Mouse (Mus musculus) neural tube, embryonic 10.5 days (tissue): ENCODE results near the gene Kif5c.

Experiments used
- DNase-seq: peaks from one replicate; pipeline ENCODE4 v3.0.0-alpha.2; 2017; ENCODE audit warnings: low spot score; ENCODE audit errors: extremely low spot score

Kif5c gene

GRCm38 (mm10) chr2:49661348-49661747 is 42.2 kb downstream of the Kif5c start:
- no peak for DNase-seq

- no peak for DNase-seq
These were observed 42.8 kb downstream of the Kif5c start for GRCm38 (mm10) chr2:49661872-49662271.

- no peak for DNase-seq
These were observed 52.8 kb downstream of the Kif5c start for GRCm38 (mm10) chr2:49671753-49672500.

- no peak for DNase-seq
These were observed 53.4 kb downstream of the Kif5c start for GRCm38 (mm10) chr2:49672501-49672874.

- no peak for DNase-seq
These were observed 56.9 kb downstream of the Kif5c start for GRCm38 (mm10) chr2:49676020-49676419.

- DNase-seq: no peak
These were observed 59.3 kb downstream of the Kif5c start for GRCm38 (mm10) chr2:49678386-49678785.

GRCm38 (mm10) chr2:49679135-49679964 is 60.3 kb downstream of the Kif5c start:
- DNase-seq: no peak

GRCm38 (mm10) chr2:49682754-49683153 is 63.7 kb downstream of the Kif5c start:
- no peak for DNase-seq

- no peak for DNase-seq
These were observed 65.7 kb downstream of the Kif5c start for GRCm38 (mm10) chr2:49684808-49685207.

- DNase-seq: no peak
These were observed 71.3 kb downstream of the Kif5c start for GRCm38 (mm10) chr2:49690421-49690826.

- no peak for DNase-seq
These were observed 72.3 kb downstream of the Kif5c start for GRCm38 (mm10) chr2:49691441-49691840.

- no peak for DNase-seq
These were observed 75.6 kb downstream of the Kif5c start for GRCm38 (mm10) chr2:49694727-49695126.

- DNase-seq: no peak
These were observed 76.4 kb downstream of the Kif5c start for GRCm38 (mm10) chr2:49695461-49695860.

- no peak for DNase-seq
These were observed 79.8 kb downstream of the Kif5c start for GRCm38 (mm10) chr2:49698851-49699250.

GRCm38 (mm10) chr2:49700176-49700971 is 81.3 kb downstream of the Kif5c start:
- DNase-seq: no peak

GRCm38 (mm10) chr2:49710223-49710622 is 91.1 kb downstream of the Kif5c start:
- DNase-seq: no peak

- no peak for DNase-seq
These were observed 92.6 kb downstream of the Kif5c start for GRCm38 (mm10) chr2:49711693-49712092.

- DNase-seq: no peak
These were observed 93.3 kb downstream of the Kif5c start for GRCm38 (mm10) chr2:49712336-49712887.

GRCm38 (mm10) chr2:49716490-49716889 is 97.4 kb downstream of the Kif5c start:
- DNase-seq: no peak

- DNase-seq: no peak
These were observed 98.5 kb downstream of the Kif5c start for GRCm38 (mm10) chr2:49717437-49718116.

GRCm38 (mm10) chr2:49718492-49718891 is 99.4 kb downstream of the Kif5c start:
- no peak for DNase-seq
